Mouse (Mus musculus) stomach, embryonic 14.5 days (tissue): ENCODE data around the gene Erbb4. TPM values are rescaled to one million over a fixed set of nuclear protein-coding genes. Genes with fewer than 3 reads are reported as not detected.

ENCODE experiments used
- ATAC-seq: fragments of 200-750 bp; cut with Nextera tagmentation; 2 replicates; pipeline ENCODE4 v1.8.0; 2017; ENCODE audit warnings: low read depth, moderate TSS enrichment; ENCODE audit not compliant: insufficient number of reproducible peaks, insufficient read depth, low FRiP score
- H3K27ac ChIP-seq: fragments of 300-500 bp; sonication (generic); 2 replicates; pipeline ENCODE4 v1.5.1; 2014; ENCODE audit warnings: mild to moderate bottlenecking, low read length, moderate library complexity, mixed read lengths
- H3K27me3 ChIP-seq: fragments of 300-500 bp; sonication (generic); 2 replicates; pipeline ENCODE4 v1.6.1; 2014; ENCODE audit warnings: low read length, control low read depth, mixed read lengths; ENCODE audit not compliant: control insufficient read depth, insufficient read depth
- H3K36me3 ChIP-seq: fragments of 300-500 bp; sonication (generic); 2 replicates; pipeline ENCODE4 v1.6.1; 2014; ENCODE audit warnings: mild to moderate bottlenecking, control low read depth, low read length, moderate library complexity, mixed read lengths; ENCODE audit not compliant: control insufficient read depth, insufficient read depth
- H3K4me1 ChIP-seq: fragments of 300-500 bp; sonication (generic); 2 replicates; pipeline ENCODE4 v1.6.1; 2014; ENCODE audit warnings: low read length, control low read depth, mixed read lengths; ENCODE audit not compliant: control insufficient read depth, insufficient read depth
- H3K4me2 ChIP-seq: fragments of 300-500 bp; sonication (generic); replicated peaks from 2 replicates; pipeline ENCODE4 v1.6.1; 2014; ENCODE audit warnings: low read depth, low read length, control low read depth
- H3K4me3 ChIP-seq: fragments of 300-500 bp; sonication (generic); 2 replicates; pipeline ENCODE4 v1.5.1; 2014; ENCODE audit warnings: low read depth, low read length, control low read depth
- H3K9ac ChIP-seq: fragments of 300-500 bp; sonication (generic); replicated peaks from 2 replicates; pipeline ENCODE4 v1.6.1; 2014; ENCODE audit warnings: low read depth, mild to moderate bottlenecking, control low read depth, low read length, moderate library complexity, mixed read lengths
- H3K9me3 ChIP-seq: fragments of 300-500 bp; sonication (generic); 2 replicates; pipeline ENCODE4 v1.6.1; 2016; ENCODE audit warnings: low read depth, low read length, control low read depth; ENCODE audit not compliant: control insufficient read depth
- WGBS: fragments of 180-500 bp; shearing (Covaris S2); extraction: QIAGEN DNeasy Blood & Tissue Kit; methylation state at CpG from one replicate; pipeline ENCODE4 v1.1.7; 2014; 5-methylcytosine and 5-hydroxymethylcytosine counted together
- polyA plus RNA-seq: library from polyadenylated mRNA; unstranded; fragments of >200 nt; fragmentation: Nextera tagmentation; extraction: Ambion mirVana; gene quantifications from 2 replicates; pipeline ENCODE4 v1.2.1, GENCODE M21; 2014

Gene Erbb4
- polyA plus RNA-seq, 1 experiment from 2014 or later, result 0.58 TPM

DNA sequence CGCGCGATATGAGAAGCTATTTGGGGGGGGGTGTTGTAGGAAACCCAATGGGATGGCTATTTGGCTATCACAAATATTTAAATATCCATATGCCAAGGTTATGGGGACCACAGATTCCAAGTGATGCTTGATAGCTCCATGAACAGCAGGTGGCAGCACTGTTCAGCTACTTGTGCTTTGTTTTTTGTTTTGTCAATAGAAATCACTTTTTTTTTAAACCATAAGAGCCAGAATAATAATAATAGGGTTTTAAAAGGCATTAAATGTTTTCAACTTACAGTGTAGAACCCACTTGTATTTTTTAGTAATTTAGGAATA lies 1001.4 kb downstream of the Erbb4 start:
- ATAC-seq, result no peak
- no peak overlapping the region for H3K27ac ChIP-seq
- no peaks in the 10 kb centered on the region for H3K9me3 ChIP-seq
- H3K4me3 ChIP-seq, result no peak overlapping the region
- no peaks in the 10 kb centered on the region for H3K4me1 ChIP-seq
- H3K4me2 ChIP-seq, result no peak overlapping the region
- H3K27me3 ChIP-seq, result no peaks in the 10 kb centered on the region
- H3K9ac ChIP-seq, result no peak overlapping the region
- no peaks in the 10 kb centered on the region for H3K36me3 ChIP-seq
- WGBS, result 81% methylated on average over 3 of the region's 3 CpGs

DNA sequence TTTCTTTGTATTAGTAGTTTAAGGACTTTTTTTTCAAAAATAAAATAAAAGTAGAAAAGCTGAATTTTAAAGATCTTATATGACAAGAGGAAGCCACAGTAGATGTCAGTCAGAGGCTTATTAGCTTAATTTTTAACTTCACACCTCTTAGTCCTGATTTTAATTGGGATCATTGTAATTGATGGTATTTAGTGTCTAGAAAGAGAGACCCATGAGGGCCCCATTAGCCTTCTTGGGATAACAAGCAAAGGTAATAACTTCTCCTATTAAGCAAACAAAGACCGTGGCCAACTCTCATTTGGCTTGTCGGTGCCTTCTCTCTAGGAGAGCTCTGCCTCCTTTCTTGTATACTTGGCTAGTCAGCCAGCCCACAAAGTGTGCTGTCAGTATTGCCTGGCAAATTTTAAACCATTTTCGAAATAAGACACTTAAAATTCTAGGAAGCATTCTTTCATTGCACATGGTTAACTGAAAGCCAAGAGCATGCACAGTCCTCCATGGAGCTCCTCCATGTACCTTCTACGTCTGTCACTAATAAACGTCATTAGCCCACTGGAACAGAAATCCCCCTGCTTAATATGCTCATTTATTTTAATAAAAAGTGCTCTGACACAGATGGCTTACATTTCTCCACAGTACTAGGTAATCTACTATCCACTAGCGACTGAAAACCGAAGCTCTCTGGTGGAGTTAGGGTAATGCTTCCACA lies 1001.9 kb downstream of the Erbb4 start:
- Histone ChIP-seq H3K4me2 (no peak overlapping the region), H3K9ac (no peak overlapping the region), H3K27ac (no peak overlapping the region), H3K4me1 (no peaks in the 10 kb centered on the region), H3K36me3 (no peaks in the 10 kb centered on the region), H3K9me3 (no peaks in the 10 kb centered on the region), H3K4me3 (no peak overlapping the region), H3K27me3 (no peaks in the 10 kb centered on the region)
- 78% methylated on average over 7 of the region's 7 CpGs for WGBS
- no peak for ATAC-seq

DNA sequence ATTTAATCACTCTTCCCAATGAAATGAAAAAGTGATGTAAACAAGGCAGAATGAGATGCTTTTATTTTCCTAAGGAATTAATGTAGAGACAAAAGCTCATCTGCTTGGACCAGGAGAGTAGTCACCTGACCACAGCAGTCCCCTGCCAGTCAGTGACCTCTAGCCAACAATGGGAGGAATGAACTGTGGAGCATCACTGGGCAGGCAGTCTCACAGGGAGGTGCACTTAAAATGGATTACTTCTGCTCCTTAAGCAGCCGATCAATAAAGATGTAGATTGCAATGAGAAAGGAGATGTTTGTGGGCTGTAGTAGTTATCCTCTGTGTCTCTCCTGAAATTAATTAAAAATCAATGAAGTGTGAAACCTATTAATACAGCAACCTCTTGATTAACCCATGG lies 1018.2 kb downstream of the Erbb4 start:
- WGBS, result 80% methylated on average over 1 of the region's 1 CpGs
- ATAC-seq, result no peak

DNA sequence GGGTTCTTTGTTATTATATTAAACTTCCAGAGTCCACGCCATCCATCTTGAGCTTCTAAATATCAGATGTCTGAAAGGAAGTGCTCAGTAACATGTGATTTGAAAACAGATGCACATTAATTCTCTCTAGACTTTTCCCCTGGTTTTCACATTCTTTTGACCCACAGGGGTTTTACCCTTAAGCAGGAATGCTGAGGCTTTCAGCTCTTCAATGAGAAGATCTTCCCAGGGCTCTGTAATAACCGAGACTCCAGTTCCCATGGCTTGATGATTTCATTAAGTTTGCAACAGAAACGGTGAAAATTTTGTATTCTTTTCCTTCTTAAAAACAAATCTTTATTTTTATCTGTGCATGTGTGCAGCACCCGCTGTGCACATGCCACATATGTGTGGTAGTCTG lies 1051.4 kb downstream of the Erbb4 start:
- Histone ChIP-seq H3K4me1 (no peaks in the 10 kb centered on the region), H3K27me3 (no peaks in the 10 kb centered on the region), H3K9ac (no peak overlapping the region), H3K27ac (no peak overlapping the region), H3K4me2 (no peak overlapping the region), H3K4me3 (no peak overlapping the region), H3K9me3 (no peaks in the 10 kb centered on the region), H3K36me3 (no peaks in the 10 kb centered on the region)
- 54% methylated on average over 4 of the region's 4 CpGs for WGBS
- ATAC-seq, result no peak

More for the DNA sequence above, 1018.2 kb downstream of the Erbb4 start:
- H3K36me3 ChIP-seq, result no peaks in the 10 kb centered on the region
- no peaks in the 10 kb centered on the region for H3K9me3 ChIP-seq
- H3K4me3 ChIP-seq, result no peak overlapping the region
- no peaks in the 10 kb centered on the region for H3K4me1 ChIP-seq
- no peak overlapping the region for H3K4me2 ChIP-seq
- no peaks in the 10 kb centered on the region for H3K27me3 ChIP-seq
- H3K27ac ChIP-seq, result no peak overlapping the region
- no peak overlapping the region for H3K9ac ChIP-seq

DNA sequence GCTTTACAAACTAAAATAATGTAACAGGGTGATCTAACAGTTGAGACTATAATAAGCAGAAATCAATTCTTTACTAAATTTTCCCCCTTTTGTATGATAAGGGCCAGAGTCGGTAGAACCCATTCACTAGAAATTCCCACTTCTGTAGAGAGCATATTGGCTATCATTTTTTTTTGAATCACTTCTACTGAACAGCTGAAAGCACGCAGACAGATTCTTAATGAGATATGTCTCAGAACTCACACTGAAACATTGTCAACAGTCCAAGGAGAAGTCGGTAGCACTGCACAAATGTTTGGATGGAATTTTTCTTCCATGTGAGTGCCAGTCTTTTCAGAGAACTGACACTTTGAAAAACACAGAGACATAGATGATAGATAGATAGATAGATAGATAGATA lies 1053.1 kb downstream of the Erbb4 start:
- Histone ChIP-seq H3K4me2 (no peak overlapping the region), H3K27me3 (no peaks in the 10 kb centered on the region), H3K36me3 (no peaks in the 10 kb centered on the region), H3K4me3 (no peak overlapping the region), H3K4me1 (no peaks in the 10 kb centered on the region), H3K9ac (no peak overlapping the region), H3K9me3 (no peaks in the 10 kb centered on the region), H3K27ac (no peak overlapping the region)
- no peak for ATAC-seq
- 63% methylated on average over 3 of the region's 3 CpGs for WGBS

DNA sequence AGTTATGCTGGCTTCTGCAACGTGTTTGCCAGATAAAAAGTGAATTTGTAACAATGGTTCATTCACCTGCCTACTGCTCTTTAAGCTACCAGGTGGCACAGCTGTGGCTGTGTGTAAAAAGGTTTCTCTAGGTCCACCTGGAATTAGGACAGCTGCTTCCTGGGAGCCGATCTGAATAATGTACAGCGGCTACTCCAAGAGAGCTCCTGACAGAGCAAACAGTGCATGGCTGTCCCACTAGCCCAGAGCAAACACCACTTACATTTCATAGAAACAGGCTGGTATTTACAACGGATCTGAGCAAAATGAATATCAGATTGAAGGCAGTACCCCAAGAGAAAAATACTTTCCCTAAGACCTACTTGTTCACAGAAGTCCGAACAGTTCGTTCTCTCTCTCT lies 1058.0 kb downstream of the Erbb4 start:
- H3K4me1 ChIP-seq, result no peaks in the 10 kb centered on the region
- no peak overlapping the region for H3K27ac ChIP-seq
- WGBS, result 47% methylated on average over 6 of the region's 6 CpGs
- 0 out of 2 replicates have a peak, but pooled peaks have one; percentile 14 for ATAC-seq
- no peak overlapping the region for H3K4me3 ChIP-seq
- H3K27me3 ChIP-seq, result no peaks in the 10 kb centered on the region
- no peaks in the 10 kb centered on the region for H3K36me3 ChIP-seq
- no peaks in the 10 kb centered on the region for H3K9me3 ChIP-seq
- no peak overlapping the region for H3K4me2 ChIP-seq
- H3K9ac ChIP-seq, result no peak overlapping the region

DNA sequence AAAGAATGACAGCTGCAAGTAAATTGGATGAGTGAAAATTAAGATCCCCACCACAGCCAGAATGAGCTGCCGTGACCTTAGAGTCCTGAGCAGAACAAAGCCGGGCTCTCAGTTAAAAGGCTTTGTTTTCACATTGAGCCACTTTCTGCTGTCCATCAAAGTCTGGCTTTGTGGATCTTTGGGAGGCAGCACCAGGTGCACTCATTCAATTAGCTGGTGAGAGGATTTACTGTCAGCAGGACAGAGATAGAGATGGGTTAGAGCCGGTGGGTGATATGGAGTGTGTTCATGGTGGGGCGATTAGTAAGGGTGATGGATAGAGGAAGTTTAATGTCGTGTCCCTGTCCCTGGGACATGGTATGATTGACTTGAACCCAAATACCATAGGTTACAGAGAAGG lies 1060.7 kb downstream of the Erbb4 start:
- WGBS, result 9% methylated on average over 5 of the region's 5 CpGs
- H3K4me3 ChIP-seq, result peak overlapping the region; percentile 18; the same call in 1 of the 2 replicates
- no peaks in the 10 kb centered on the region for H3K27me3 ChIP-seq
- H3K27ac ChIP-seq, result no peak overlapping the region
- no peaks in the 10 kb centered on the region for H3K4me1 ChIP-seq
- no peak overlapping the region for H3K9ac ChIP-seq
- no peaks in the 10 kb centered on the region for H3K9me3 ChIP-seq
- H3K4me2 ChIP-seq, result peak overlapping the region; percentile 41
- H3K36me3 ChIP-seq, result no peaks in the 10 kb centered on the region
- 0 out of 2 replicates have a peak, but pooled peaks have one; percentile 42 for ATAC-seq

DNA sequence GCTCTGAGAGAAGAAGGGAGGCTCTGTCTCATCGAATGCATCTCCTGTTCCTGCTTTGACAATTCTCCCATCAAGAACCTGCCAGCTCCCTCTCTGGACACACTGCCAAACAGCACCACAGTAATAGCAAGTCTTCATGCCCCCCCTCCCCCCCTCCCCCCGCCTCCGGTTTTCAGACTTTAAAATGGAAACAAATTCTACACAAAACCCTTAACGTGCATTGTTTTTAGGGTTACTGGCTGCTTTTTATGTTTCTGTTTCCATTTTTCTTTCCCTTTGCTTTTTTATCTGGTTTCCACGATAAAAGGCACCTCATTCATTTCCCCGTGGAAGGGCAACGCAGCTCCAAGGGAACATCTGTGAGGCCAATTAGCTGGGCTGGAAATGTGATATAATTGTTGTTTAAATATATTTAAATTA lies 1061.3 kb downstream of the Erbb4 start:
- H3K9me3 ChIP-seq, result no peaks in the 10 kb centered on the region
- WGBS, result 5% methylated on average over 7 of the region's 7 CpGs
- H3K4me2 ChIP-seq, result peak overlapping the region; percentile 41
- H3K36me3 ChIP-seq, result no peaks in the 10 kb centered on the region
- H3K4me3 ChIP-seq, result peak overlapping the region; percentile 18; the same call in 1 of the 2 replicates
- no peak for ATAC-seq
- H3K27ac ChIP-seq, result no peak overlapping the region
- no peak overlapping the region for H3K9ac ChIP-seq
- no peaks in the 10 kb centered on the region for H3K27me3 ChIP-seq
- H3K4me1 ChIP-seq, result no peaks in the 10 kb centered on the region
